Mouse (Mus musculus) forebrain, embryonic 12.5 days (tissue): Measurements from ENCODE around the gene Asb11. TPM values are rescaled to one million over a fixed set of nuclear protein-coding genes. Genes with fewer than 3 reads are reported as not detected.

Experiments
- ATAC-seq: fragments of 200-750 bp; cut with Nextera tagmentation; 2 replicates; pipeline ENCODE4 v1.8.0; 2017; ENCODE audit warnings: moderate TSS enrichment; ENCODE audit not compliant: low FRiP score
- H3K27ac ChIP-seq: fragments of 300-500 bp; sonication (generic); 2 replicates; pipeline ENCODE4 v1.5.1; 2016; ENCODE audit warnings: mild to moderate bottlenecking
- H3K27me3 ChIP-seq: fragments of 300-500 bp; sonication (generic); 2 replicates; pipeline ENCODE4 v1.6.1; 2016; ENCODE audit warnings: mild to moderate bottlenecking
- H3K36me3 ChIP-seq: fragments of 300-500 bp; sonication (generic); replicated peaks from 2 replicates; pipeline ENCODE4 v1.6.1; 2016; ENCODE audit warnings: mild to moderate bottlenecking
- H3K4me1 ChIP-seq: fragments of 300-500 bp; sonication (generic); 2 replicates; pipeline ENCODE4 v1.6.1; 2016
- H3K4me2 ChIP-seq: fragments of 300-500 bp; sonication (generic); 2 replicates; pipeline ENCODE4 v1.6.1; 2016; ENCODE audit warnings: mild to moderate bottlenecking, moderate library complexity
- H3K4me3 ChIP-seq: fragments of 300-500 bp; sonication (generic); replicated peaks from 2 replicates; pipeline ENCODE4 v1.5.1; 2016; ENCODE audit warnings: mild to moderate bottlenecking
- H3K9ac ChIP-seq: fragments of 300-500 bp; sonication (generic); 2 replicates; pipeline ENCODE4 v1.6.1; 2016; ENCODE audit warnings: mild to moderate bottlenecking
- H3K9me3 ChIP-seq: fragments of 300-500 bp; sonication (generic); 2 replicates; pipeline ENCODE4 v1.6.1; 2016
- WGBS: fragments of 180-500 bp; shearing (Covaris S2); methylation state at CpG from one replicate; pipeline ENCODE4 v1.1.7; 2016; 5-methylcytosine and 5-hydroxymethylcytosine counted together
- polyA plus RNA-seq: library from polyadenylated mRNA; unstranded; fragments of >200 nt; fragmentation: Nextera tagmentation; extraction: Ambion mirVana; gene quantifications from 2 replicates; pipeline ENCODE4 v1.2.1, GENCODE M21; 2016

The Asb11 gene
- polyA plus RNA-seq: not detected in 2 replicates

- 0 out of 2 replicates have a peak, but pooled peaks cover 11% of the 10 kb centered on the region for H3K27me3 ChIP-seq
- no peak within 1 kb of the TSS for H3K4me2 ChIP-seq
- no peak within 1 kb of the TSS for H3K27ac ChIP-seq
- 85% methylated on average over 8 of the region's 8 CpGs for WGBS
- no peaks in the 10 kb centered on the region for H3K9me3 ChIP-seq
- peaks cover 2% of the 10 kb centered on the region; the same call in 1 of the 2 replicates for H3K36me3 ChIP-seq
- no peak within 1 kb of the TSS for H3K4me3 ChIP-seq
- no peaks in the 10 kb centered on the region for H3K4me1 ChIP-seq
- ATAC-seq: no peak
- H3K9ac ChIP-seq: no peak within 1 kb of the TSS
Measured at GRCm38 (mm10) chrX:164436709-164437108, at the start of gene Asb11. TSS of gene Asb11 (plus strand) at chrX:164436994.

- no peaks in the 10 kb centered on the region for H3K9me3 ChIP-seq
- no peak overlapping the region for H3K27ac ChIP-seq
- no peak overlapping the region for H3K4me2 ChIP-seq
- no peak overlapping the region for H3K4me3 ChIP-seq
- WGBS: 83% methylated on average over 4 of the region's 4 CpGs
- no peak overlapping the region for H3K9ac ChIP-seq
- H3K36me3 ChIP-seq: no peaks in the 10 kb centered on the region
- ATAC-seq: no peak
- H3K27me3 ChIP-seq: peaks cover 4% of the 10 kb centered on the region; the same call in 1 of the 2 replicates
- H3K4me1 ChIP-seq: no peaks in the 10 kb centered on the region
Measured at GRCm38 (mm10) chrX:164394091-164394490, 42.7 kb upstream of the Asb11 start.

DNA sequence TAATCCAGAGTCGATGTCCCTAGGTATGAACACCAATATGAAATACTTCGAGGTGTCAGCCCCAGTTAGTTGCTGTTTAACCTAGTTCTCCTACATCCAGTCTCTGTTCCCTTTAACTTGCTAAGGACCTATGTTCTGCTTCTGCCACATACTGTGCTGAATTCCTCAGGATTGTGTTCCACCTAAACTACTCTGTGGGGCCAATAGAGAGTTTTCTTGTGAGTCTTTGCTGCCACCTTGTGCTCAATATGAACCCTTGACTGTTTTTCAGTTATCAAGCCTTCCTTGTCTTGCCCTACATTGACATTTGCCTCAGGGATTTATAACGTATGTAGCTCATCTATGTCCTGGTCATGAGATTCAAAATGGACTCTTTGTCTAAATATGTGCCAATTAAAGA is 38.3 kb upstream of the Asb11 start:
- H3K9me3 ChIP-seq: no peaks in the 10 kb centered on the region
- no peak for ATAC-seq
- H3K27ac ChIP-seq: no peak overlapping the region
- H3K4me1 ChIP-seq: no peaks in the 10 kb centered on the region
- 61% methylated on average over 3 of the region's 3 CpGs for whole genome bisulfite sequencing
- H3K27me3 ChIP-seq: no peaks in the 10 kb centered on the region; the same call in 1 of the 2 replicates
- no peak overlapping the region for H3K4me3 ChIP-seq
- H3K4me2 ChIP-seq: no peak overlapping the region
- no peaks in the 10 kb centered on the region for H3K36me3 ChIP-seq
- no peak overlapping the region for H3K9ac ChIP-seq

DNA sequence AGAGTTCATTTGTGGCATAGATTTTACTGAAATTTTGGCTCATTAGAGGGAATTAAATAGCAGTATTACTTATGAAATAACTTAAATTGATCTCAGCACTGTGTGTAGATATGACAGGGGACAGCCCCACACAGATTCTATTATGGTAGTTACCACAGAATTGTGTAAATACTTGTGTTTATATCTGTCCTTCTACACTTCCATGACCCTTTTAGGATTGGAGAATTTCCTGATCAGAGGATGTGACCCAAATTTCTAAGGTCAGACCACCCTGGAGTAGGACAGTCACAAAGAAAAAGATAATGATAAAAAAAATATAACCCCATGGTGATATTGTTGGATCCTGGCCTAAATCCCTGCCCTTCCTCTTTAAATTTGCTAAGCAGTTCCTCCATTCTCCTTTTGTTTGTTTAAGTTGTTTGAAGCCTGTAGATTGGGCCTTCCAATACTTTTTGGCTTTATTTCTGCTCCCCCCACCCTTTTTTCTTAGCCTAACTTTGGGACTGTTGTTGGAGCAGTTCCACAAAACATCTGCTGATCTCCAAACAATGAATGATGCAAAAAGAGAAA is 31.6 kb upstream of the Asb11 start:
- Histone ChIP-seq H3K4me1 (no peaks in the 10 kb centered on the region), H3K4me2 (no peak overlapping the region), H3K36me3 (no peaks in the 10 kb centered on the region), H3K4me3 (no peak overlapping the region), H3K9me3 (no peaks in the 10 kb centered on the region), H3K27me3 (peaks cover 3% of the 10 kb centered on the region; the same call in 1 of the 2 replicates), H3K27ac (no peak overlapping the region), H3K9ac (no peak overlapping the region)
- ATAC-seq: no peak

- no peak overlapping the region for H3K4me2 ChIP-seq
Measured at GRCm38 (mm10) chrX:164406133-164407022, 30.4 kb upstream of the Asb11 start.

GRCm38 (mm10) chrX:164408301-164408927 is 28.4 kb upstream of the Asb11 start:
- H3K9ac ChIP-seq: no peak overlapping the region
- H3K9me3 ChIP-seq: no peaks in the 10 kb centered on the region
- ATAC-seq: no peak
- no peak overlapping the region for H3K4me3 ChIP-seq
- H3K27ac ChIP-seq: no peak overlapping the region
- WGBS: 85% methylated on average over 3 of the region's 3 CpGs
- H3K4me1 ChIP-seq: no peaks in the 10 kb centered on the region
- H3K4me2 ChIP-seq: no peak overlapping the region
- H3K36me3 ChIP-seq: no peaks in the 10 kb centered on the region
- peaks cover 6% of the 10 kb centered on the region; the same call in 1 of the 2 replicates for H3K27me3 ChIP-seq

More at GRCm38 (mm10) chrX:164406133-164407022, 30.4 kb upstream of the Asb11 start:
- H3K4me3 ChIP-seq: no peak overlapping the region
- H3K9me3 ChIP-seq: no peaks in the 10 kb centered on the region
- H3K9ac ChIP-seq: no peak overlapping the region
- H3K36me3 ChIP-seq: no peaks in the 10 kb centered on the region
- H3K27me3 ChIP-seq: peaks cover 3% of the 10 kb centered on the region; the same call in 1 of the 2 replicates
- ATAC-seq: no peak
- WGBS: 76% methylated on average over 9 of the region's 9 CpGs
- no peaks in the 10 kb centered on the region for H3K4me1 ChIP-seq
- no peak overlapping the region for H3K27ac ChIP-seq

- no peak for ATAC-seq
- H3K4me3 ChIP-seq: no peak overlapping the region
- no peaks in the 10 kb centered on the region for H3K9me3 ChIP-seq
- H3K9ac ChIP-seq: no peak overlapping the region
- H3K27ac ChIP-seq: no peak overlapping the region
- peaks cover 10% of the 10 kb centered on the region; the same call in 1 of the 2 replicates for H3K27me3 ChIP-seq
- no peak overlapping the region for H3K4me2 ChIP-seq
- no peaks in the 10 kb centered on the region for H3K36me3 ChIP-seq
- no peaks in the 10 kb centered on the region for H3K4me1 ChIP-seq
- 89% methylated on average over 1 of the region's 1 CpGs for WGBS
Measured at GRCm38 (mm10) chrX:164410562-164410961, 26.2 kb upstream of the Asb11 start.

DNA sequence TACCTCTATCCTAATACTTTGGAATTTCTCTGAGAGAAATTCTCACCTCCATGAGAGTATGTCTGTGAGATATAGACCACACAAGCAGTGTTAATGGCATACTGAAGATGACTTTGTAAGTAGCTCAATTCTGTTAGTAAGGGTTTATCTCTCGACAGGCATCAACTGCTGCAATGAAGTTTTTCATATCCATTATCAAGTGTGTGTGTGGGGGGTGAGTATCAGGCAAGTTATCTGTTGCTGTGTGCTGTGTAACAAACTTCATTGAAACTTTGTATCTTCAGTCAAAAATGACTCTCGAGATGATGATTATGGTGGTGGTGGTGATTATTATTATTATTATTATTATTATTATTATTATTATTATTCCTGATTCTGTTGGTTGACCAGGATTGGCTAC is 20.0 kb upstream of the Asb11 start:
- Histone ChIP-seq H3K36me3 (no peaks in the 10 kb centered on the region), H3K4me2 (no peak overlapping the region), H3K4me1 (peaks cover 9% of the 10 kb centered on the region), H3K9me3 (no peaks in the 10 kb centered on the region), H3K27me3 (peaks cover 15% of the 10 kb centered on the region; the same call in 1 of the 2 replicates), H3K9ac (no peak overlapping the region), H3K4me3 (no peak overlapping the region), H3K27ac (no peak overlapping the region)
- no peak for ATAC-seq
- WGBS: 79% methylated on average over 2 of the region's 2 CpGs

GRCm38 (mm10) chrX:164418008-164418407 is 18.8 kb upstream of the Asb11 start:
- Histone ChIP-seq H3K4me2 (no peak overlapping the region), H3K4me1 (peaks cover 9% of the 10 kb centered on the region), H3K36me3 (no peaks in the 10 kb centered on the region; the same call in 1 of the 2 replicates), H3K27me3 (peaks cover 13% of the 10 kb centered on the region; the same call in 1 of the 2 replicates), H3K9me3 (no peaks in the 10 kb centered on the region), H3K27ac (no peak overlapping the region), H3K4me3 (no peak overlapping the region), H3K9ac (no peak overlapping the region)
- ATAC-seq: no peak

DNA sequence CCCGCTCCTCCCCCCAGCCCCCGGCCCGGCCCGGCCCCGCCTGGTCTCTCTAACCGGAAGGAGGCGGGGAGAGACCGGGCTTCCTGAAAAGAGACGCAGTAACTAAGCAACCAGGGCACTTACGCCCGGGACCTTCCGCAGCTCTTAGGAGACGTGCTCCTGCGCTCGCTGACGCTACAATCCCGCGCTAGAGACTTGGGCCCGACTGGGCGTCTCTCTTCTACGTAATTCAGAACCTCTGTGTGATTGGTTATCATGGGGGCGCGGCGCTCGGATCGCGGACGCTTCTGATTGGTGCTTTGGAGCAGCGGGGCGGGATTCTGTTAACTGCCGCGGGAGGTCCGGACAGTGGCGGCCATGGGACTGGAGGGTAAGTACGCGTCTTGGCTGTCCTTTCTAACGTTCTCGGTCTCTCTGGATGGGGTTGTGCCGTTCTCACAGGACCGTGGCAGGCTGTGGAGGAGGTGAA is 17.3 kb upstream of the Asb11 start, which contains the start of gene Piga:
Piga (plus strand) TSS at position 317 of the 469 bp plus-strand sequence.
- no peaks in the 10 kb centered on the region; the same call in 1 of the 2 replicates for H3K36me3 ChIP-seq
- WGBS: 14% methylated on average over 40 of the region's 40 CpGs
- ATAC-seq: peak; percentile 99

DNA sequence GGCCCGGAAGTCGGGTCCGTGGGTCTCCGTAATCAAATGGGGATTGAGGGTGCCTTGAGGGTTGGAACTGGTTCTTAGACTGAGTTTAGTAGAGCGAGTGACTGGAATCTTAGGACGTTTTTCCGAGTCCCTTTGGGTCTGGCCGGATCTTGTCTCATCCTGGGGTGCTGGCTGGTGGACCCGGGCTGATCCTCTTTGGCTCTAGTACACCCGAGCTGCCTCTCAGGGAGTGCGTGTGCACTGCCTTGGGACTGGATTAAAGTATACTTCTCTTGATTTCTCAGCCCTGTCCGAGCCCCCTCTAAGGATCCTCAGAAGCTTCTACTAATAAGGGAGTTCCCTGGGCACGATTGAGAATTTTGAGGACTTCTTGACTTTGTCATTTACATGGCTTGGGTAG is 16.8 kb upstream of the Asb11 start:
- no peak for ATAC-seq
- H3K36me3 ChIP-seq: no peaks in the 10 kb centered on the region; the same call in 1 of the 2 replicates
- H3K4me3 ChIP-seq: peak overlapping the region; percentile 52
- peak overlapping the region; percentile 54 for H3K4me2 ChIP-seq
- peaks cover 9% of the 10 kb centered on the region; the same call in 1 of the 2 replicates for H3K27me3 ChIP-seq
- H3K9ac ChIP-seq: peak overlapping the region; percentile 64
- peaks cover 9% of the 10 kb centered on the region for H3K4me1 ChIP-seq
- H3K27ac ChIP-seq: 0 out of 2 replicates have a peak overlapping the region, but pooled peaks have one; percentile 42
- 20% methylated on average over 13 of the region's 13 CpGs for WGBS
- no peaks in the 10 kb centered on the region for H3K9me3 ChIP-seq

More for the DNA sequence above, 17.3 kb upstream of the Asb11 start, which contains the start of gene Piga:
- Histone ChIP-seq H3K4me3 (peak within 1 kb of the TSS; percentile 52), H3K9me3 (no peaks in the 10 kb centered on the region), H3K4me1 (peaks cover 9% of the 10 kb centered on the region), H3K27me3 (peaks cover 12% of the 10 kb centered on the region; the same call in 1 of the 2 replicates), H3K9ac (peak within 1 kb of the TSS; percentile 64), H3K27ac (0 out of 2 replicates have a peak within 1 kb of the TSS, but pooled peaks have one; percentile 42), H3K4me2 (peak within 1 kb of the TSS; percentile 54)

DNA sequence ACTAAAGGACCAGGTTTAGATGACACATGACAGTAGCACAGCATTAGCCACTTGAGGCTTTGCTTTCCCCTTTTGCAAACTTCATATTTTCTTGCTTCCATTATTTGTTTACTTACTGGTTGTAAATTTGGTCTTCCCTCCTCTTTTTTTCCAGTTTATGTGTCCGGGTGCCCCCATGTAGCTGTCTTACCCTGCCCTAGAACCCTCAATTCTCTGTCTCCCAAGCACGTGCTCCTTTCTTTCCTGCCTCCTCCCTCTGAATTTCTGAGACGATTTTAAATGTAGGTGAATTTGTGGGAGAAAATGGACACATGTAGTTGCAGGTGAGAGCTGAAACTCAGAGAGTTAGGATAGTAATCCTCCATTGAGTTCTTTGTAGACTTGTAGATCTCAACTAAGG is 16.3 kb upstream of the Asb11 start:
- Histone ChIP-seq H3K4me1 (peaks cover 9% of the 10 kb centered on the region), H3K9ac (peak overlapping the region; percentile 64; the same call in 1 of the 2 replicates), H3K4me3 (peak overlapping the region; percentile 52), H3K27ac (no peak overlapping the region), H3K36me3 (no peaks in the 10 kb centered on the region; the same call in 1 of the 2 replicates), H3K9me3 (no peaks in the 10 kb centered on the region), H3K4me2 (peak overlapping the region; percentile 54), H3K27me3 (peaks cover 12% of the 10 kb centered on the region; the same call in 1 of the 2 replicates)
- ATAC-seq: no peak
- 50% methylated on average over 3 of the region's 3 CpGs for WGBS
